Mouse (Mus musculus) gastrocnemius, adult 2 months (tissue): ENCODE measurements around the gene Nhsl2. TPM values are rescaled to one million over a fixed set of nuclear protein-coding genes. Genes with fewer than 3 reads are reported as not detected.
"Not testable (repeated sequence)": the region's sequence is repeated elsewhere in the genome, so short reads cannot be mapped to it uniquely, and the experiment has no call there.

Experiments used
- DNase-seq: peaks from one replicate; pipeline ENCODE4 v3.0.0; 2022
- H3K27ac ChIP-seq: fragments of 200-600 bp; 2 replicates; pipeline ENCODE4 v1.8.1; 2022; ENCODE audit warnings: mild to moderate bottlenecking
- H3K4me3 ChIP-seq: fragments of 200-600 bp; 2 replicates; pipeline ENCODE4 v1.8.1; 2022; ENCODE audit warnings: mild to moderate bottlenecking, moderate library complexity
- CTCF ChIP-seq: fragments of 200-600 bp; IDR thresholded peaks from 2 replicates; pipeline ENCODE4 v1.8.1; 2022; ENCODE audit warnings: antibody characterized with exemption, mild to moderate bottlenecking, moderate library complexity
- intact Hi-C: fragments of 180-260 bp; cut with DNase I; formaldehyde crosslinking; loops from one replicate; pipeline ENCODE4 v1.15.1; 2025
- long read RNA-seq, 2 experiments: library from polyadenylated mRNA; stranded (forward); transcript quantifications; one replicate each; pipeline ENCODE4 v2.0.0; 2021
- total RNA-seq, 2 experiments: library from RNA; stranded (reverse); gene quantifications; 2 replicates each; pipeline ENCODE4 v1.2.3; 2021

Nhsl2 gene
- 1 to 10 TPM; 1.4 to 2.4 TPM for total RNA-seq
- long read RNA-seq, experiment 1 = 0 reads
- long read RNA-seq, experiment 2 = 0 reads

DNA sequence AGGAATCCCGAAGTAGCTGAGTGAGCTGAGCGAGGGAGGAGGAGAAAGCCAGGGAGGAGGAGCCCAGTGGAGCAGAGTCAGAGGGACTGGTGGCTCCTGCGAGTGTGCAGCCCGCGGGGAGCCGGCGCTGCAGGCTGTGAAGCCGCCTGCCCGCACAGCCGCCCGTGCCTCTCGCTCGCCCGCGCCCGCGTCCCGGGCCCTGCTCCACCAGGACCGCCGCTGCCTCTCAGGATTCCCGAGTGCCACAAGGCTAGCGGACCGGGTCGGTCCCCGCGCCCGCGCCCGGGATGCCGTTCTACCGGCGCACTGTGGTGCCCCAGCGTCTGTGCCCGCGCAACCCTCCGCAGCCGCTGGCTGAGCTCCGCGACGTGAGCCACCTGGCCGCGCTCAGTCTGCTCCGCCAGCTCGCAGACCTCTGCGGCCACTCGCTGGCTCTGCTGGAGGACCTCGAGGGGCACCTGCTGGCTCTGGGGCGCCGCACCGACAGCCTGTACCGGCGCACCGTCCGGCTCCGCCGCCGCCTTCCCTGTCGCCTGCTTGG lies at the start of gene Nhsl2:
TSS of gene Nhsl2 (plus strand) at position 105 of the 541 bp plus-strand sequence.
- Histone ChIP-seq H3K4me3 (peak within 1 kb of the TSS; percentile 74), H3K27ac (peak within 1 kb of the TSS; percentile 51)
- peak; percentile 62 for DNase-seq
- no peak for TF ChIP-seq CTCF
- intact Hi-C loops = no loop called here

DNA sequence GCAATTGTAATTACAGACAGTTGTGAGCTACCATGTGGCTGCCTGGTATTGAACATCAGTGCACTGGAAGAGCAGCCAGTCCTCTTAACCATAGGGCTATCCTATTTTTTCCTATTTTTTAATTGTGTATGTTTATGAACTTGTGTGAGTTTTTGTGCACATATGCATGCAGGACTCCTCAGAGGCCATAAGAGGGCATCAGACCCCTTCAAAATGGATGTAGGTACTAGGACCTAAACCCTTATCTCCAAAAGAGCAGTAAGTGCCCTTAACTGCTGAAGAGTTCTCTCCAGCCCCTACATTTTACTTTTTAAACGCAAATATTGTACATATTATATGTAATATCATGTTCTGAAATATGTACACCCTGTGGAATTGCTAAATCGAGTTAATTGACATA lies 43.7 kb upstream of the Nhsl2 start:
- Histone ChIP-seq H3K4me3 (no peak overlapping the region), H3K27ac (no peak overlapping the region)
- intact Hi-C loops = loop anchor here (10.0 kb wide), 1 partner anchor 259 kb away; no protein-coding TSS in a partner anchor
- DNase-seq = no peak
- TF ChIP-seq CTCF = peak; percentile 61

DNA sequence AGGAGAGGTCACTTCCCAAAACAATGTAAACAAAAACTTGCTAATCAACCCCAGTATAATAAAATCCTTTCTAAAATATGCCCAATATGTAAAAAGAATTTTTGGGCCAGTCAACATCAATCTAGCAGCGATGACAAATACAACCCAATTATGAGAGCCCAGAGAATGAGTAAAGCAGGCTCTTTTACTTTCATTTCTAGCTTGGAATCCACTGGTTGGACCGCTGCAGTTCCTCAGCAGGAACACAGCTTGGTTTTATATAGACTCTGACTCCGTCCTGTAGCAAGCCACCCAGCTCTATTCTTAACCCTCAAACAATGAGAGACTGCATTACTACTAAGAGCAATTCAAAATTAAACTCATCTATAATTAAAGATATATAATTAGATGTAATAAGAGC lies 37.4 kb upstream of the Nhsl2 start:
- DNase-seq = no peak
- no peak overlapping the region for H3K27ac ChIP-seq
- no peak overlapping the region for H3K4me3 ChIP-seq
- no peak for TF ChIP-seq CTCF
- intact Hi-C loops = no loop called here

DNA sequence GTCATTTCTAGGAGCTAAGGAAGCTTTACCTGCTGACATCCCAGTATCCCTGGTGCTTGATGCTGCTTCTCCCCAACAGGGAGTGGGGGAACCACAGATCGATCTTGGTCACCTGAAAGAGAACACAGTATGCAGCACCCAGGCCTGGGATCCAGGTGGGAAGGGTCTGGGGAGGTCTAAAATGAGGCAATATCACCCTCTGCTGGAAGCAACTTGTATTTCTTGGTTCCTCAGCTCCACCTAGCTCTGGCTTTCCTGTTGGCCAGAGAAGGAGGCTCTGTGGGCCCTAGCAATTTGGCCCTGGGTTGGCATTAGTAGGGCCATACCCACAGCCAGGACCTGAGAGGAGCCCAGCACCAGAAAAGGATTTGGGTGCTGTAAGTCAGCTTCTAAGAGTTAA lies 30.0 kb upstream of the Nhsl2 start:
- Histone ChIP-seq H3K4me3 (no peak overlapping the region), H3K27ac (no peak overlapping the region)
- intact Hi-C loops = no loop called here
- no peak for DNase-seq
- peak; percentile 33; the same call in 1 of the 2 replicates for TF ChIP-seq CTCF

DNA sequence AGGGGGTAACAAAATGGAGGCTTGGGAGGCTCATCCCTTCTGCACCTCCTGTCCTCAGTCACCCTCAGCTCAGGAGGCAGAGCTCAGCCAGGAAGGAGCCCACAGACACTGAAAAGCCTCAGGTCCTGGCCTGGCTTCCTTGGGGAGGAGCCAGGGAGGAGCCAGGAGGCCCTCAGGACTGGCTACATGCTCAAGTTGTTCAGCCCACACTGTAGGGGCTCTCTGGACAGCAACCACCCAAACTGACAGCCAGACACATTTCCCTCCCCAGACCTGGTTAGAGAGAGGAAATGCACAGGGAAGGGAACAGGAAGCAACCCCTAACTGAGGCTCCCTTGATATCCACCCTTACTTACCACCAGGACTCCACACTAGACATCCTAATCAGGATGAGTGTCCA lies 29.2 kb upstream of the Nhsl2 start:
- DNase-seq, H3K27ac ChIP-seq, intact Hi-C loops, H3K4me3 ChIP-seq: not testable (repeated sequence)

DNA sequence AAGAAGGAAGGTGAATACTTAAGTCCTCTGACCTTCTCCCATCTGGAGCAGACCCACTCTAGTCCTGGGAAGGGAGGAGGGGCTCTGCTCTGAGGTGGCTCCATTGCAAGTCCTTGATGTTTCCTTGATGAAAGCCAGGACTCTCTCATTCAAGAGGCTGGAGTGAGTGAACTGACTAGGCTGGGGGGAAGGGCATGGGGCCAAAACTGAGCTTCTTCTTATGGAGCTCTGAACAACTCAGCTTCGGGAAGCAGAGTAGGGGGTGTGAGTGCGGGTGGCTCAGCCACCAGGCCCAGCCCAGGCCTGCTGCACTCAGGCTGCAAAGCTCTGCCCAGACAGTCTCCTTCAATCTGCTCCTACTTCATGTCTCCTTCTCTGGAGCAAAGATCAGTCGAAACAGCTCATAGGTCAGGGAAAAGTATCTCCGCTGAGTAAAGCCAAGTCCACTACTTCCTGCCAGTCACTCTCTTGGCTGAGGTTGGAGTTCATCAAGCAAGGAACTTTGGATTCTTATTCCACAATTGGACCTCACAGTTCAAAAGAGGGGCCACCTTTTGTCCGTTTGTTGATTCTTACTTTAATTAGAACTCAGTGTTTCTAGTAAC lies 1.9 kb upstream of the Nhsl2 start:
- intact Hi-C loops = no loop called here
- no peak for TF ChIP-seq CTCF
- peak; percentile 18 for DNase-seq
- Histone ChIP-seq H3K4me3 (no peak overlapping the region), H3K27ac (no peak overlapping the region)

DNA sequence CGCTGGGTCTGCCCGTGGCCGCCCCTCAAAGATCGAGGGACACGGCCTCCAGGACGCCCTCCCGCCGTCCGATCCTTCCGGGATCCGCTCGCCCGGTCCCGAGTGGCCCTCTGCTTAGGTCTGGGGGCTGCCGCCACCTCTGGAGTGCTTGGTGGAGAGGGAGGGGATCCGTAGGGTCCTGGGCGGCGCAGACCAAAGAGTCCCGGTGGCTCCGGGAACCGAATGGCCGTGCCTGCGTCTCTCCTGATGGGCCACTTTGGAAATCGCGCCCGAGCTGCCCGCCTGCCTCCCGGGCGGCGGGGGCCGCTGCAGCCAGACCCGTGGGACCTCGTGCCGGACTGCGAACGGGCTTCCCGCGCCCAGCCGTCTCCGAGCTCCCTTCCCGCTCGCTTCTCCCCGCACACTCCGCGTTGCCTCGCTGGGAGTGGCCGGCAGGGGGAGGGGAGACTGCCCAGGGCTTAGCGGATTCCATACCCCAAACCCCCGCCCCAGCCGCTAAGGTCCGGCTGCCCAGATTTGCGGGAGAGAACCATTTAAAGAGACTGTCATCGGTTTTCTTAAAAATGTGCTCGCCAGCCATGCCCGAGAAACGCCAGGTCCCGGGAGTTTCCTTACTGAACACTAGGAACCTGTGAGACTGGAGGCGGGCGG lies 841 bp downstream of the Nhsl2 start:
- peak; percentile 32 for DNase-seq
- no peak; the same call in 1 of the 2 replicates for TF ChIP-seq CTCF
- H3K27ac ChIP-seq = peak overlapping the region; percentile 51
- peak overlapping the region; percentile 74 for H3K4me3 ChIP-seq
- intact Hi-C loops = no loop called here

DNA sequence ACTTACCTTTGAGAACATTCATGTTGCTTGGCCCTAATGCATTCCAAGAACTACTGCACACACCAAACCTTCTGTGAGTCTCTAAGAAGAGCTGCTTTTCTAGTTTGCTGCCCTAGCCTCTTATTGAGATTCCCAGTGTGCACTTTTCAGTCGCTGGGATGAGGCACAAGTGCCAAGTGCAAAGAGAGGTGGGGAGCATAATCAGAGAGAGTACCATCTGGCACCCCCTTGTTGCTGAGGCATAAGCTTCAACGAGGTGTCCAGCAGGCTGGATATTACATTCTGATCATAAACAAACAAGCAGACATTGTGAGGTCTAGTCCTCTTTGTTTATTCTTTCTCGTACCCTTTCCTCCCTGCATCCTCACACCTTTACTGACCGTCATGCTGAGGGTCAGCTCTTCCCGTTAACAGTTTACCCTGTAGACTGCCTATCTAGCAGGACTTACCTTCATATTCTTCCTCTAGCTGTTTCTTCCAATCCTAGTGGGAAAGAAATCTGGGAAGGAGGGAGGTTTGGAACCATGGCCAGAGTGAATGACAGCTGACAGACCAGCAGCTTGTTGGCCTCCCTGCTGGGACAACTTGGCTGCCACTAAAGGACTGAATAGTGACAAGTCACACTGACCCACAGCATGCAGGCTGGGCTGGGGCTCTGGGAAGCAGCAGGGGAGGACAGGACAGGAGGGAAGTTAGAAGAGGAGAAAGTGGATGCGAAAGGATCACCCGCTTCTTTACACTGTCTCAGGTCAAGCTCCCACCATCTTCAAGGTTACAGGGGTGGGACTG lies 2.6 kb downstream of the Nhsl2 start:
- intact Hi-C loops = no loop called here
- Histone ChIP-seq H3K4me3 (no peak overlapping the region), H3K27ac (no peak overlapping the region)
- DNase-seq = no peak
- no peak for TF ChIP-seq CTCF

DNA sequence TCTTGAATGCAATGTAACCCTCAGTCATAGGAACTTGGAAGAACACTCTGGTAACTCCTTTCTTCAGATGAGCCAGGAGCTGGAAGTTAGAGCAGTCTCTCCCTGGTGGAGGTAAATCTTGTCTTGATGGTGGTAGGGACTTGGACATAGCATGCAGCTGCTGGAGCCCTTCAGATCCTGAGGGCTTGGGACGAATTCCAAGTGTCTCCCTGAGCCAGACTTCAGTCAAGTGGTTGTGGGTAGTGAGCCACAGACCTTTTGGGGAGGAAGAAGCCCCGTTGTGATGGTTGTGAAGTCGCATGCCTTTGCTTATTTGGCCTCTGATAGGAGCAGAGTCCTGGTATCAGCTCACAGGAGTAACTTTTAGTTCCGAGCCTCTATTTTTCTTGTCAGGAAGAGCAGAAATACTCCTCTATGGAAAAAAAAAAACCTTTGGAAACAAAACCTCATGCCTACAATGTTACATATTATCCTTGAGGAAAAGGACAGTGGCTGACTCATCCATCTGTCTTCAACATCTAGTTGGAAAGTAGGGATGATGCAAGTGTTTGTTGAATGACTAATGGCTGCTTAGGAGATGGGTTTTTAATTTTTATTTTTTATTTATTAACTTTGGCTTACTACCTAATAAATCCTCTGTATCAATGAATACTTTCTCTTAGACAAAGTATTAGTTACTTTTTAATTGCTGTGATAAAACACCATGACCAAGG lies 14.6 kb downstream of the Nhsl2 start:
- no peak for TF ChIP-seq CTCF
- intact Hi-C loops = no loop called here
- Histone ChIP-seq H3K4me3 (no peak overlapping the region), H3K27ac (no peak overlapping the region)
- no peak for DNase-seq

DNA sequence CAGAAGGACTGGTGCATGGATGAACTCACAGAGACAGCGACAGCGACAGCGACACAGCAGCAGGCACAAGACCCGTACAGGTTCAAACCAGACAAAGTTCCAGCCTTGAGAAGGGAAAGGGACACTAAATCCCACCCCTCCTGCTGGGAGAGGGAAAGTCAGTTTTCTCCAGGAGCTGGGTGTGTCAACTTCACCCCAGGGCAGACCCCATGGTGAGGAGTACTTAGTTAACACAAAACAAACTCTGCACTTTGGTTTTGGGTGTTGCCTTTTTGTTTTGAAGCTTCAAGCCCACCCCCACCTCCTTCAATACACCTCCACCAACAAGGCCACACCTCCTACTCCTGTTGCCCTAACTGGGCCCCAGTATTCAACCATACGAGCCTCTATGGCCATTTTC lies 15.6 kb downstream of the Nhsl2 start:
- TF ChIP-seq CTCF = no peak
- DNase-seq = no peak
- Histone ChIP-seq H3K4me3 (no peak overlapping the region), H3K27ac (no peak overlapping the region)
- intact Hi-C loops = no loop called here

DNA sequence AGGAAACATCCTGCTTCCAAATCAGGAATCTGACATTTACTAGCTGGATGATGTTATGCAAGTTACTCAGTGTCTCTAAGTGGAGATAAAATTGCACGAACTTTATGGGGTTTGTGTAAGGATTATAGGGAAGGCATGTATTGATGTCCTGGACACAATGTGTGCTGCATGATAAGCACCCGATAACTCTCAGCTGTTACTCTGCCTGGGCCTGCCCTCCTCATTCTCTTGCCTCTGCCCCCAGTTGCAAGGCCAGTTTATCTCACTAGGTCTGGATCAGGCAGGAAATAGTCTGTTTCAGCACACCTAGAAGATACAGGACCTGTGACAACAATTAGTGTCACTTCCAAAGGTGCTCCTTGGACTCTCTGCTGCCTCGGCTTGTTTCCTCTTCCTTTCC lies 25.0 kb downstream of the Nhsl2 start:
- intact Hi-C loops = no loop called here
- no peak for DNase-seq
- no peak for TF ChIP-seq CTCF
- Histone ChIP-seq H3K4me3 (no peak overlapping the region), H3K27ac (no peak overlapping the region)

DNA sequence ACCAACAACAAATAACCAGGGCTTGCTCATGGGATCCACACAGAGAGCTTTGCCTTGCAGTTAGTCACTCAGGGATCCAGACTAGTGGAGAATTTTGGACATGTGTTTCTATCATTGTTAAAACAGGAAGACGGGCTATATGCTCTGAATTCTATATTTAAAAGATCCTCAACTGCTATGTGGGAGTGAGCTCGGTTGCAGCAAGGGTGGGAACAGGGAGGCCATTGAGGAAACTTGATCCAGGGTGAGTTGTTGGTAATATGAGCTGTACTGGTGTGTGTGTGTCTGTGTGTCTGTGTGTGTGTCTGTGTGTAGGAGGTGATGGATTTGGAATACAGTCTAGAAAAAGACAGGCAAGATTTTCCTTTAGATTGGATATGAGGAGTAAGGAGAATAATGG lies 25.7 kb downstream of the Nhsl2 start:
- DNase-seq = no peak
- intact Hi-C loops = no loop called here
- Histone ChIP-seq H3K27ac (no peak overlapping the region), H3K4me3 (no peak overlapping the region)
- TF ChIP-seq CTCF = no peak

DNA sequence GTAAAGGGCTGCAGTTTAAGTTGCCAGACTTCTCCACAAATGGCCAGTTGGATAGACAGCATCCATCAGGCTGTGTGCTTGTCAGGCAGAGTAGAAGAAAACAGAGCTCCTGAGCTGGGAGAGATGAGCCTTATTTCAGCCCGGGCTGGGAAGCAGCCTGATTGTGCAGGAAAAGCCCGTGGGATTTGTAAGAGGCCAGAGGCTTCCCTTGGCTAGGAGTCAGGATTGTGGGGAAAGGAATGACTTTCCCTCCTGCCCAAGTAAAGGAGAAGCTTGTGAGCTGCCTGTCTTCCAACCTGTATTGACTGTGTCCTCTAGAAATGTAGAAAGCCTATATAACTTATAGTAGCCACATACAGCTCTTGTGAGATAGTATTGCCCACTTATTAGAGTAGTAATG lies 27.0 kb downstream of the Nhsl2 start:
- no peak for TF ChIP-seq CTCF
- DNase-seq = peak; percentile 42
- intact Hi-C loops = no loop called here
- H3K4me3 ChIP-seq = no peak overlapping the region
- H3K27ac ChIP-seq = no peak overlapping the region
